Mouse (Mus musculus): Measurements from ENCODE around the gene Fbxo17. TPM values are rescaled to one million over a fixed set of nuclear protein-coding genes. Genes with fewer than 3 reads are reported as not detected.

Gene Fbxo17
- total RNA-seq, 2 experiments from 2014 or later = 1.9 to 2.2 TPM

- no peak overlapping the region for H3K27ac ChIP-seq
- intact Hi-C loops (cut with DNase I) = no loop called here
- TF ChIP-seq CTCF (IDR thresholded peaks at IDR 0.05) = no peak
- H3K4me3 ChIP-seq = no peak overlapping the region
- no peak for DNase-seq (ENCODE audit: extremely low spot score in 1 of 2, low spot score in 2 of 2)
Observed at GRCm38 (mm10) chr7:28720753-28721537, 4.3 kb downstream of the Fbxo17 start.

GRCm38 (mm10) chr7:28722079-28722478 lies 5.5 kb downstream of the Fbxo17 start:
- intact Hi-C loops (cut with DNase I) = no loop called here
- no peak for DNase-seq (ENCODE audit: extremely low spot score in 1 of 2, low spot score in 2 of 2)

GRCm38 (mm10) chr7:28724613-28725012 lies 8.0 kb downstream of the Fbxo17 start:
- no peak overlapping the region for H3K4me3 ChIP-seq
- DNase-seq (ENCODE audit: extremely low spot score in 1 of 2, low spot score in 2 of 2) = no peak
- no peak for TF ChIP-seq CTCF (IDR thresholded peaks at IDR 0.05)
- no peak overlapping the region for H3K27ac ChIP-seq
- intact Hi-C loops (cut with DNase I) = loop anchor here (5.0 kb wide), 1 partner anchor 157 kb away; no protein-coding TSS in a partner anchor

More at GRCm38 (mm10) chr7:28722079-28722478, 5.5 kb downstream of the Fbxo17 start:
- no peak; the same call in 1 of the 2 replicates for TF ChIP-seq CTCF (IDR thresholded peaks at IDR 0.05)
- H3K27ac ChIP-seq = no peak overlapping the region
- H3K4me3 ChIP-seq = no peak overlapping the region

- DNase-seq (ENCODE audit: extremely low spot score in 1 of 2, low spot score in 2 of 2) = peak; percentile 81 to 88
- H3K27ac ChIP-seq = peak overlapping the region; percentile 68
- peak overlapping the region; percentile 32; the same call in 1 of the 2 replicates for H3K4me3 ChIP-seq
- no peak; the same call in none of the 2 replicates for TF ChIP-seq CTCF (IDR thresholded peaks at IDR 0.05)
- intact Hi-C loops (cut with DNase I) = loop anchor here (2.0 to 5.0 kb wide), 3 partner anchors 126 to 282 kb away; no protein-coding TSS in a partner anchor
Observed at GRCm38 (mm10) chr7:28726600-28726999, 10.0 kb downstream of the Fbxo17 start.

GRCm38 (mm10) chr7:28727649-28728340 lies 11.2 kb downstream of the Fbxo17 start:
- intact Hi-C loops (cut with DNase I) = loop anchor here (2.0 to 5.0 kb wide), 3 partner anchors 127 to 283 kb away; no protein-coding TSS in a partner anchor
- Histone ChIP-seq H3K4me3 (no peak overlapping the region), H3K27ac (peak overlapping the region; percentile 69)
- DNase-seq (ENCODE audit: extremely low spot score in 1 of 2, low spot score in 2 of 2) = peak; percentile 39 to 41
- TF ChIP-seq CTCF (IDR thresholded peaks at IDR 0.05) = peak; percentile 60

GRCm38 (mm10) chr7:28732341-28733142 lies 15.9 kb downstream of the Fbxo17 start:
- intact Hi-C loops (cut with DNase I) = no loop called here
- TF ChIP-seq CTCF (IDR thresholded peaks at IDR 0.05) = no peak
- peak in 1 of 2 experiments; percentile 53 for DNase-seq (ENCODE audit: extremely low spot score in 1 of 2, low spot score in 2 of 2)
- H3K4me3 ChIP-seq = peak overlapping the region; percentile 35
- H3K27ac ChIP-seq = no peak overlapping the region

- no peak for TF ChIP-seq CTCF (IDR thresholded peaks at IDR 0.05)
- intact Hi-C loops (cut with DNase I) = no loop called here
- Histone ChIP-seq H3K27ac (no peak overlapping the region), H3K4me3 (no peak overlapping the region)
- DNase-seq (ENCODE audit: extremely low spot score in 1 of 2, low spot score in 2 of 2) = no peak
Observed at GRCm38 (mm10) chr7:28733211-28733610, 16.6 kb downstream of the Fbxo17 start.

- Histone ChIP-seq H3K4me3 (no peak overlapping the region), H3K27ac (no peak overlapping the region)
- DNase-seq (ENCODE audit: extremely low spot score in 1 of 2, low spot score in 2 of 2) = no peak
- intact Hi-C loops (cut with DNase I) = no loop called here
- no peak for TF ChIP-seq CTCF (IDR thresholded peaks at IDR 0.05)
Observed at GRCm38 (mm10) chr7:28735701-28736100, 19.1 kb downstream of the Fbxo17 start.

- intact Hi-C loops (cut with DNase I) = no loop called here
- H3K4me3 ChIP-seq = no peak overlapping the region
- H3K27ac ChIP-seq = no peak overlapping the region
- TF ChIP-seq CTCF (IDR thresholded peaks at IDR 0.05) = no peak
- DNase-seq (ENCODE audit: extremely low spot score in 1 of 2, low spot score in 2 of 2) = no peak
Observed at GRCm38 (mm10) chr7:28739829-28740228, 23.2 kb downstream of the Fbxo17 start.

GRCm38 (mm10) chr7:28740949-28741348 lies 24.3 kb downstream of the Fbxo17 start:
- no peak; the same call in 1 of the 2 replicates for TF ChIP-seq CTCF (IDR thresholded peaks at IDR 0.05)
- peak overlapping the region; percentile 64 for H3K4me3 ChIP-seq
- DNase-seq (ENCODE audit: extremely low spot score in 1 of 2, low spot score in 2 of 2) = no peak
- H3K27ac ChIP-seq = peak overlapping the region; percentile 82
- intact Hi-C loops (cut with DNase I) = no loop called here

GRCm38 (mm10) chr7:28741368-28741708 lies 24.7 kb downstream of the Fbxo17 start:
- intact Hi-C loops (cut with DNase I) = no loop called here
- TF ChIP-seq CTCF (IDR thresholded peaks at IDR 0.05) = no peak
- no peak for DNase-seq (ENCODE audit: extremely low spot score in 1 of 2, low spot score in 2 of 2)
- Histone ChIP-seq H3K4me3 (peak overlapping the region; percentile 64), H3K27ac (peak overlapping the region; percentile 82)

All from left cerebral cortex, adult 2 months (tissue).